26 mouse cellular contexts compared by ENCODE assay signal in the genomic region with DNA sequence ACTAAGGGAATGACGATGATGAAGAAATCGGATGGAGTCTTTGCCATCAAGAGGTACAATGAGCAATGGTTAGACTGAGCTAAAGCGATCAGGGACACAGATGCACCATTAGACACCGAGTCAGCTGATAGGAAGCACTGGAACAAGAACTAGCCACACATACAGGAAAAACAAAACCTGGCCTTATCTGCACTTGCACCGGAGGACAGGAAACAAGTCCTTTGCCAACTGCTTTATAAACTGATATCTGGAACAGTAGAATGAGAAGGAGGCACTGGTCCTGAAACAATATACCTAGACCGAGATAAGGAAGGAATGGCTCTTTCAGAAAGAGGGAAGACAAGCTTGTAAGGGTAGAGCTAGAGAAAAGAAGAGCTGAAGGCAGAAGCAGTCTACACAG. TPM values are rescaled to one million over a fixed set of nuclear protein-coding genes. Genes with fewer than 3 reads are reported as not detected.
DNase-seq lines count a peak whose midpoint lies in the region; ATAC-seq and TF ChIP-seq lines count a peak whose summit lies in the region.
"Had no signal": no experiment of that assay in that cellular context is flagged by ENCODE, and none has a peak within 500 bp of the region (broad histone marks: within the 10 kb centered on the region; RNA-seq: fewer than 3 reads in every experiment).

No protein-coding gene starts in this region.

- no peak overlapping the region for H3K4me3 ChIP-seq in heart, embryonic 12.5 days
- no peak overlapping the region; a peak in 1 of 4 replicates for H3K4me3 ChIP-seq in MEL (ENCODE audit: control insufficient read depth in 1 of 2, insufficient read depth in 1 of 2, low read depth in 2 of 2, low read length in 2 of 2)
- H3K4me3 ChIP-seq: embryonic facial prominence, embryonic 12.5 days; embryonic facial prominence, embryonic 15.5 days; gastrocnemius, adult 2 months; heart, embryonic 13.5 days; hindbrain, embryonic 10.5 days; hindbrain, embryonic 13.5 days had no signal

- no peaks in the 10 kb centered on the region for H3K27me3 ChIP-seq in heart, embryonic 12.5 days (replicated peaks)
- H3K27me3 ChIP-seq in MEL (ENCODE audit: control insufficient read depth in 1 of 2, insufficient read depth in 2 of 2, low read length in 2 of 2): no peaks in the 10 kb centered on the region
- H3K27me3 ChIP-seq: embryonic facial prominence, embryonic 12.5 days; embryonic facial prominence, embryonic 15.5 days; heart, embryonic 13.5 days; hindbrain, embryonic 13.5 days had no signal

- WGBS in heart, embryonic 12.5 days: 56% methylated on average over 6 of the region's 6 CpGs

- no peak overlapping the region for H3K4me2 ChIP-seq in heart, embryonic 12.5 days
- H3K4me2 ChIP-seq: embryonic facial prominence, embryonic 12.5 days; embryonic facial prominence, embryonic 15.5 days; heart, embryonic 13.5 days; hindbrain, embryonic 13.5 days had no signal

- TF ChIP-seq RAD21 in MEL (IDR thresholded peaks at IDR 0.05; ENCODE audit: low read depth, low read length): no peak; the same call in 1 of the 2 replicates

- no peak overlapping the region for H3K9ac ChIP-seq in heart, embryonic 12.5 days
- no peak overlapping the region for H3K9ac ChIP-seq in MEL (ENCODE audit: control insufficient read depth, low read depth, low read length, poor library complexity, severe bottlenecking)
- H3K9ac ChIP-seq: embryonic facial prominence, embryonic 12.5 days; embryonic facial prominence, embryonic 15.5 days; forebrain, postnatal 0 days; heart, embryonic 13.5 days; hindbrain, embryonic 13.5 days had no signal

- TF ChIP-seq POLR2A in MEL (IDR thresholded peaks at IDR 0.05; ENCODE audit: control insufficient read depth in 1 of 2, insufficient read depth in 1 of 2, low read depth in 1 of 2, low read length in 2 of 2, poor library complexity in 1 of 2): no peak

- no peaks in the 10 kb centered on the region for H3K79me2 ChIP-seq in MEL (ENCODE audit: control insufficient read depth, insufficient read depth, low read length, poor library complexity)

- no peak for TF ChIP-seq CTCF in MEL (IDR thresholded peaks at IDR 0.05 in 2 of 3, conservative IDR thresholded peaks at IDR 0.05 in 1 of 3; ENCODE audit: control insufficient read depth in 1 of 3, insufficient read depth in 1 of 3, low read depth in 2 of 3, low read length in 3 of 3, poor library complexity in 1 of 3, severe bottlenecking in 1 of 3)

- DNase-seq in heart, postnatal 14 days: no peak
- DNase-seq in MEL (ENCODE audit: low read depth, low spot score): peak; percentile 89
- no peak for DNase-seq in B cell, adult 2 months
- DNase-seq: adrenal gland, adult 8-10 months; adrenal gland, postnatal 36 days; cerebellum, adult 18-20 months; cerebellum, adult 9-10 months; cerebellum, postnatal 14 days; forebrain, postnatal 0 days; gastrocnemius, adult 2 months; gastrocnemius, postnatal 14 days; heart, adult 18-20 months had no signal

- H3K27ac ChIP-seq in heart, embryonic 12.5 days (ENCODE audit: poor library complexity, severe bottlenecking): no peak overlapping the region
- H3K27ac ChIP-seq in MEL (ENCODE audit: control insufficient read depth, low read depth, low read length): peak overlapping the region; percentile 37; the same call in 1 of the 2 replicates
- H3K27ac ChIP-seq: embryonic facial prominence, embryonic 12.5 days; embryonic facial prominence, embryonic 15.5 days; gastrocnemius, adult 2 months; heart, embryonic 13.5 days; hindbrain, embryonic 10.5 days; hindbrain, embryonic 13.5 days had no signal

- intact Hi-C loops in heart, postnatal 14 days (cut with DNase I): loop anchor here (1.0 to 5.0 kb wide), 4 partner anchors 248 to 627 kb away; no protein-coding TSS in a partner anchor

- 0 out of 2 replicates have a peak, but pooled peaks have one; percentile 45 for ATAC-seq in heart, embryonic 12.5 days (ENCODE audit: insufficient number of reproducible peaks, low FRiP score)
- peak; percentile 42 to 56; a peak in 3 of 4 replicates for ATAC-seq in hematopoietic stem cell, adult 5-6 weeks (replicated peaks in 1 of 2; ENCODE audit: insufficient read depth in 1 of 2, low FRiP score in 2 of 2, low TSS enrichment in 1 of 2, low read depth in 1 of 2, poor library complexity in 2 of 2, severe bottlenecking in 2 of 2)
- ATAC-seq in granulocyte monocyte progenitor cell, adult 5-6 weeks (replicated peaks; ENCODE audit: poor library complexity, severe bottlenecking): no peak
- no peak for ATAC-seq in inflammation-experienced regulatory T-cells, adult 6 months
- ATAC-seq: activated CD4-positive, CD25-positive, alpha-beta regulatory T cell, adult 4 months; CD4-positive, CD25-positive, alpha-beta regulatory T cell, adult 4 months; forebrain, embryonic 14.5 days; forebrain, postnatal 0 days; hindbrain, embryonic 16.5 days; intestine, postnatal 0 days had no signal

- H3K9me3 ChIP-seq in heart, embryonic 12.5 days (replicated peaks): no peaks in the 10 kb centered on the region
- H3K9me3 ChIP-seq in MEL (replicated peaks; ENCODE audit: insufficient read depth, low read length): no peaks in the 10 kb centered on the region
- H3K9me3 ChIP-seq: embryonic facial prominence, embryonic 12.5 days; embryonic facial prominence, embryonic 15.5 days; heart, embryonic 13.5 days; hindbrain, embryonic 10.5 days; hindbrain, embryonic 13.5 days had no signal

- peaks cover 16% of the 10 kb centered on the region for H3K36me3 ChIP-seq in heart, embryonic 12.5 days
- peaks cover 0 to 15% of the 10 kb centered on the region in 2 experiments; a peak in 2 of 4 replicates for H3K36me3 ChIP-seq in MEL (ENCODE audit: control insufficient read depth in 1 of 2, insufficient read depth in 2 of 2, low read length in 2 of 2)

- H3K4me1 ChIP-seq in heart, embryonic 12.5 days (replicated peaks): no peaks in the 10 kb centered on the region
- H3K4me1 ChIP-seq in MEL (ENCODE audit: control insufficient read depth in 1 of 2, insufficient read depth in 2 of 2, low read length in 2 of 2): peaks cover 10 to 20% of the 10 kb centered on the region in 2 experiments
- H3K4me1 ChIP-seq: embryonic facial prominence, embryonic 12.5 days; embryonic facial prominence, embryonic 15.5 days; hindbrain, embryonic 10.5 days; hindbrain, embryonic 13.5 days had no signal

- TF ChIP-seq EP300 in MEL (IDR thresholded peaks at IDR 0.05; ENCODE audit: low read depth in 1 of 2, low read length in 2 of 2): peak; percentile 97 to 98

TF ChIP-seq in MEL, 35 proteins besides CTCF, POLR2A, EP300 and RAD21 (continues in another document):
- TF ChIP-seq CHD1 (IDR thresholded peaks at IDR 0.05; ENCODE audit: low read depth, low read length) (no peak), TAL1 (IDR thresholded peaks at IDR 0.05; ENCODE audit: low read length) (peak; percentile 88), TCF12 (IDR thresholded peaks at IDR 0.05; ENCODE audit: low read depth, low read length) (peak; percentile 92), MEF2A (IDR thresholded peaks at IDR 0.05; ENCODE audit: extremely low read depth, insufficient replicate concordance, low read depth, low read length, poor library complexity, severe bottlenecking) (no peak; the same call in 1 of the 2 replicates), UBTF (IDR thresholded peaks at IDR 0.05; ENCODE audit: borderline replicate concordance, insufficient read depth, low read depth, low read length) (no peak), MXI1 (IDR thresholded peaks at IDR 0.05; ENCODE audit: low read depth, low read length) (peak; percentile 69; the same call in 1 of the 2 replicates), E2F4 (IDR thresholded peaks at IDR 0.05; ENCODE audit: borderline replicate concordance, low read depth, low read length) (no peak), ZMIZ1 (IDR thresholded peaks at IDR 0.05; ENCODE audit: low read depth, low read length) (no peak), NRF1 (IDR thresholded peaks at IDR 0.05; ENCODE audit: insufficient read depth, low read depth, low read length, poor library complexity, severe bottlenecking) (no peak), USF1 (IDR thresholded peaks at IDR 0.05; ENCODE audit: low read depth, low read length) (no peak), ZC3H11A (IDR thresholded peaks at IDR 0.05; ENCODE audit: low read depth, low read length) (0 out of 2 replicates have a peak, but pooled peaks have one; percentile 4), GABPA (IDR thresholded peaks at IDR 0.05; ENCODE audit: low read depth, low read length) (no peak), JUND (IDR thresholded peaks at IDR 0.05; ENCODE audit: low read depth, low read length) (no peak; the same call in 1 of the 2 replicates), MYC (IDR thresholded peaks at IDR 0.05; ENCODE audit: low read depth, low read length) (peak; percentile 52; the same call in 1 of the 2 replicates), MAZ (IDR thresholded peaks at IDR 0.05; ENCODE audit: low read depth, low read length) (peak; percentile 50; the same call in 1 of the 2 replicates), MAX (IDR thresholded peaks at IDR 0.05; ENCODE audit: low read length) (peak; percentile 55; the same call in 1 of the 2 replicates), TBP (IDR thresholded peaks at IDR 0.05; ENCODE audit: low read depth, low read length) (0 out of 2 replicates have a peak, but pooled peaks have one; percentile 53)

RNA-seq across cellular contexts. Expression of a gene that starts 23.1 kb away (rescaled TPM):
- 15.1 and 16.5 TPM in 2 replicates for polyA plus RNA-seq in heart, embryonic 12.5 days (2016; fragmentation: Nextera tagmentation; extraction: Ambion mirVana)
- 1 to 10 TPM; 5.6 to 6.3 TPM for total RNA-seq in heart, postnatal 14 days (2021)
- total RNA-seq in MEL (2012; rRNA removed): 3.5 and 4.0 TPM in 2 replicates
- polyA plus RNA-seq in MEL (2012; ENCODE audit: insufficient read depth in 1 of 2, insufficient read length in 2 of 2, low read depth in 1 of 2, low replicate concordance in 2 of 2, missing spikeins in 1 of 2): 1 to 10 TPM in 1 of 2 experiments, not detected in 1; 4.9 TPM
- 27.6 and 32.4 TPM in 2 replicates for total RNA-seq in hematopoietic stem cell, adult 5-6 weeks (2017)
- total RNA-seq in granulocyte monocyte progenitor cell, adult 5-6 weeks (2014; fragmentation: Nextera tagmentation): 5.6 and 6.4 TPM in 2 replicates
- 3.7 and 5.4 TPM in 2 replicates for total RNA-seq in granulocyte monocyte progenitor cell, adult 5-6 weeks (2017)
- 1 to 10 TPM; 2.1 to 5.4 (median 3.6) TPM for polyA plus RNA-seq in inflammation-experienced regulatory T-cells, adult 6 months (2017; shearing (Covaris generic))

RNA-seq across cellular contexts. Expression of a gene that starts 23.2 kb away (rescaled TPM):
- 42.8 and 43.4 TPM in 2 replicates for polyA plus RNA-seq in heart, embryonic 12.5 days (2016; fragmentation: Nextera tagmentation; extraction: Ambion mirVana)
- total RNA-seq in heart, postnatal 14 days (2021): 10 to 100 TPM; 23.1 to 25.0 TPM
- 19.3 and 22.1 TPM in 2 replicates for total RNA-seq in MEL (2012; rRNA removed)
- 10 to 100 TPM in 1 of 2 experiments, not detected in 1; 21.0 TPM for polyA plus RNA-seq in MEL (2012; ENCODE audit: insufficient read depth in 1 of 2, insufficient read length in 2 of 2, low read depth in 1 of 2, low replicate concordance in 2 of 2, missing spikeins in 1 of 2)
- 15.6 and 28.1 TPM in 2 replicates for total RNA-seq in hematopoietic stem cell, adult 5-6 weeks (2017)
- 8.4 and 19.9 TPM in 2 replicates for total RNA-seq in granulocyte monocyte progenitor cell, adult 5-6 weeks (2014; fragmentation: Nextera tagmentation)
- total RNA-seq in granulocyte monocyte progenitor cell, adult 5-6 weeks (2017): 12.2 and 20.3 TPM in 2 replicates
- 10 to 100 TPM; 13.7 to 22.4 (median 17.9) TPM for polyA plus RNA-seq in inflammation-experienced regulatory T-cells, adult 6 months (2017; shearing (Covaris generic))

Comparison
In these comparisons a context has a peak if more than half of its experiments do, and no peak if none do; other contexts are left out.
1. ATAC-seq: peak in heart, embryonic 12.5 days (single experiment) and hematopoietic stem cell, adult 5-6 weeks (2 of 2); none in granulocyte monocyte progenitor cell, adult 5-6 weeks (single experiment) and inflammation-experienced regulatory T-cells, adult 6 months (single experiment).